Mouse (Mus musculus) urinary bladder, adult 18-20 months (tissue): Measurements from ENCODE around the gene Tm6sf2.

ENCODE experiments used
- DNase-seq, 2 experiments: peaks; one replicate each; pipeline ENCODE4 v3.0.0; 2022; ENCODE audit warnings: low spot score in 2 of 2, mixed read lengths in 2 of 2

The Tm6sf2 gene

GRCm38 (mm10) chr8:70089296-70089960 lies 16.7 kb downstream of the Tm6sf2 start:
- DNase-seq, result no peak

GRCm38 (mm10) chr8:70092786-70093185 lies 20.1 kb downstream of the Tm6sf2 start:
- no peak for DNase-seq

- DNase-seq, result no peak
These were observed 26.6 kb downstream of the Tm6sf2 start for GRCm38 (mm10) chr8:70099276-70099675.

GRCm38 (mm10) chr8:70100241-70100640 lies 27.5 kb downstream of the Tm6sf2 start:
- no peak for DNase-seq

DNA sequence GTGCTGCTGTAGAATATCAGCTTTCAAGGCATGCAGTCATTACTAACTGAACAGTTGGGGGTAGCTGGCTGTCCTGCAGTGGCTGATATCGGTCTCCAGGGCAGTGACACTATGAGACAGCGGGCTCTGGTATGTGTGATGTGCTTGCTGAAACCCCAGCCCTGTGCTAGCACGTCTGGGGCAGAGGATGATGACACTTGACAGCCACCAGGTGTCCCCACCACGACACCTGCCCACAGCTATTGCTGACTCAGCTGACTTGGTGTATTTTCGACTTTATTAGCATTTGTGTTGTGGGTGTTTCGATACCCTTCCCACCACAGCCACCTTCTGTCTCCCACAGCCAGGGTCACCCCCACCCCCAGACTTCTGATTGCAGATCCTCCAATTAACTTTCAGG lies 31.8 kb downstream of the Tm6sf2 start:
- DNase-seq, result no peak

DNA sequence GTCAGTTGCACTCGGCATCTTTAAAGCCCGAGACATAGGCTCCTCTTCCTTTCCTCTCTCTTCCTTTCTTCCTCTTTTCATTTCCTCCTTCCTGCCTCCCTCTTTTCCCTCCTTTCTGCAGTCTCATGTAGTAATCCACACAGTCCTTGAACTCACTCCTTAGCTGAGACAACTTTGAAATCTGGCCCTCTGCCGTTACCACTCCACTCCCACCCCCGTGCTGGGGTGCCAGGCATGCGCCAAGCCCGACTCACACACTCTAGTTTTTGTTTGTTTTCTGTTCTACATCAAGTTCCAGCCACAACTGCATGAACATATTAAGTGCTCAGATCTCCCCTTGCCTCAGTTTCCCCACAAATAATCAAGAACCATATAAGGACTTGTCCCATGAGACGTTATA lies 32.2 kb downstream of the Tm6sf2 start:
- no peak for DNase-seq

- DNase-seq, result no peak
These were observed 37.7 kb downstream of the Tm6sf2 start for GRCm38 (mm10) chr8:70110451-70110850.

DNA sequence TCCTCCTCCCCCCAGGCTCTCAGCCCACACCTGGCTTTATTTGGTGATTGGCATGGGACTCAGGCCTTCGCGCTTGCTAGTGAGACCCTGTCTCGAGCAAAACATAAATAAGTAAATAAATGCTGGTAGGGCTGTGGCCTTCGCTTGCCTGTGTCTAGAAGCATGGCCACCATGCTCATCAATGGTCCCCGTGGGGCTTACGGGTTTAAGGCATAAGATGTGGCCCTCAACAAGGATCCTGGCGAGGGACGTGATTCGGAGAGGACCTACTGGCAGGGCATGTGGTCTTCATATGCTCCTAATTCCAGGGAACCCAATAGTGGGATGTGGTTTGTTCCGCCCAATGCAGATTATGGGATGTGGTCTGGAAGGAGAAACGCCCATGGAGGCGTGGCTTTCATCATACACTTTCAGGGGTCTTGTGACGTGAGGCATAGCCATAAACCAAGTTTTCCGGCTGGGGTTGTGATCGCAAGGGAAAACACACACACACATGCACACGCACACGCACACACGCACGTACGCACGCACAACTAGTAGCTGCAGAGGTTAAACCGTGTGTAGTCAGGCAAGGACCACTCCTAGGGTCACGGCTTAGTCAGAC lies 38.6 kb downstream of the Tm6sf2 start:
- no peak for DNase-seq

GRCm38 (mm10) chr8:70112401-70113016 lies 39.8 kb downstream of the Tm6sf2 start:
- DNase-seq, result no peak

- DNase-seq, result no peak
These were observed 41.8 kb downstream of the Tm6sf2 start for GRCm38 (mm10) chr8:70114488-70114887.

DNA sequence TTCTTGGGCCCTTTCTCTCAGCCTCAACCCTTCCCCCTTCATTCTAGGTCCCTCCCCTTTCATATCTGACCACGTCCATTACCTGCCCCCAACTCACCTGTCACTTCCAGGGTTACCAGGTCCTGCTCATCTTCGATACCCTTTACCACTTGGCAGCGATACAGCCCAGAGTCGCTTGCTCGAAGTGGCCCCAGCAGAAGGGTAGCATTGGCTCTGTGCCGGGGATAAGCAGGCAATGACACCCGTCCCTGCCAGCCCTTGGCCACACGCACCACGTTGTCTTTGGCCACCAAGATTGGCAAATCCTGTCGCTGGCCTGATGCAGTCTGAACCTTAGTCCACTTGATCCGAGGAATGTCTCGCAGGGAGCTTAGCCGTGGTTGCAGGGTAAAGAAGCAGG lies 42.2 kb downstream of the Tm6sf2 start:
- DNase-seq, result no peak

DNA sequence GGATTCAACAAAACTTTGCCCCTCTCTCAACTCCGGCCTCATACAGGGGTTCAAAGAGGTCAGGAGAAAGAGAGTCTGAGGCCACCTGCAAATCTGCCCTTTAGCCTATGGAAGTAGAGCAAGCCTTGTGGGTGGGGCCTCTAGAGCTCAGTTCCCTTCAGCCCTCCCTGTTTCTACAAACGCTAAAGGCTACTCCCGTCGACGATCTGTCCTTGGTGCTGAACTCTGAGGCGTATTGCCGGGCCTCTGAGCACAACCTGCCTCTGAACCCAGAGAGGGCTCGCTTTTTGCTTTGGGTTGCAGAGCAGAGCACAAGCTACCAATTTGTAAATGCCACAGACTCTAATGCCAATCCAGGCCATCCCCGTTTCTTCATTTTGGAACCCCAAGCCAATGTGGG lies 44.9 kb downstream of the Tm6sf2 start:
- DNase-seq, result no peak

- no peak for DNase-seq
These were observed 46.3 kb downstream of the Tm6sf2 start for GRCm38 (mm10) chr8:70118726-70119700.

DNA sequence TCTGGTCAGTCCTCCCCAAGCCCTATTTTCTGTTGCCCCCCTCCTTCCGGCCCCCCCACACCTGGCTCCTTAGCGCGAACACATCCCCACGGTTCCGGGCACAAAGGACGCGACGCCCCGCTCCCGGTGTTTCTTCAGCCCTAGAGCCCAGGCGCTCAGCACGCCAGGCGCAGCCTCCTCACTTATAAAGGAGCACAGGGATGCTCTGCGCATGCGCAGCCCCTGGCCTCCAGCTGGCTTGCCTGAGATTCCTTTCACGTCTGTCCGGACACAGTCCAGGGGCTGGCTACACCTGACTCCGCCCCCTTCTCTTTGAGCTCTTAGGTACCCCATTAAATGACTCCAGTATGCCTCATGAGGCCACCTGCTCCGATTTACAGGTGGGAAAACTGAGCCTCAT lies 47.9 kb downstream of the Tm6sf2 start, which contains the start of gene Ncan:
Gene Ncan, minus strand, starts transcription at position 207 of the 400 bp plus-strand sequence.
- no peak for DNase-seq

DNA sequence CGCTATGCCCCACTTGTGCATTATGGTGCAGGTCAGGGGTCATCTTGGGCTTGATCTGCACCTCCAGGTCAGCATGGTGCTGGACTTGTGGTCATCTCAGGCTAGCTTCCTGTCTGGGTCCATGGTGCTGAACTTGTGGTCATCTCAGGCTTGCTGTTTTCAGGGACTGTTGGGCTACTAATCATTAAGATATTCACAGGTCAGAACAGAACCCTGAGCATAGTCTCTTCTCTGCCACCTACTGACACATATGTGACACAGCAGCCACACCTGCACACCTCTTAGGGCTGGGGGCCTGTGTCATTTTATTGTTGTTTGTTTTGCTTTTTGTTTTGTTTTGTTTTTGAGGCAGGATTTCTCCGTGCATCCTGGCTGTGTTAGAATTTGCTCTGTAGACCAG lies 50.1 kb downstream of the Tm6sf2 start:
- DNase-seq, result no peak

DNA sequence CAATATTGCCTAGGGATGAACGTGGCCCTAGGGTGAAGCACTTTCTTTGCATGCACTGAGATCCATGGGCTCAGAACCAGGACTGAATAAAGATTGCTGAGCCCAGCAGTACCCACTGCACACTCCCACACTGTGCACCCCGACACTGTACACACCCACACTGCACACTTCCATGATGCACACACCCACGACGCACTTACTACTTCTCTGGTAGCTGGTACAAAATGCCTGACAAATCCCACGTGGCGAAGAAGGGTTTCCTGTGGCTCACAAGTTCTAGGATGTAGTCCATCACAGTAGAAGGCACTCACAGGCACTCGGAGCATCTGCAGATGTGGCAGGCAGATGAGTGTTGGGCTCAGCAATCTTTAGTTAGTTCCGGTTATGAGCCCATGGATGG lies 52.3 kb downstream of the Tm6sf2 start:
- DNase-seq, result no peak

DNA sequence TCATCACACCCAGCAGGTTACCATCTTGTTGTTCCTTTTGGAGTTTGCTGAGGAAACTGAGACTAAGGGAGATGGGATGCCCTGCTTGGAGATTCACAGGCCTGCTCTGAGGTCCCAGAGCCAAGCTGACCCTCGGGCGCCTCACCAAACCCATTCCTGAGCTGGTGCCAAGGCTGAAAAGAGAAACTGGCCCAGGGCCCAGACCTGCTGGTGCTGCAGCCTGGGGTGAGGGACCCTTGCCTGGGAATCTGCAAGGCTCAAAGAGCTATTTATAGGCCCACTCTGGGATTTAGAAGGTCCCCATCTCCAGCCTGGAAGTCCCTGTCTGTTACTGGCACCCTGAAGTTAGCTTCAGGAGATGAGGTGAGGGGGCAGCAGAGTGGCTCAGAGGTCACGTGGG lies 55.7 kb downstream of the Tm6sf2 start:
- DNase-seq, result no peak

DNA sequence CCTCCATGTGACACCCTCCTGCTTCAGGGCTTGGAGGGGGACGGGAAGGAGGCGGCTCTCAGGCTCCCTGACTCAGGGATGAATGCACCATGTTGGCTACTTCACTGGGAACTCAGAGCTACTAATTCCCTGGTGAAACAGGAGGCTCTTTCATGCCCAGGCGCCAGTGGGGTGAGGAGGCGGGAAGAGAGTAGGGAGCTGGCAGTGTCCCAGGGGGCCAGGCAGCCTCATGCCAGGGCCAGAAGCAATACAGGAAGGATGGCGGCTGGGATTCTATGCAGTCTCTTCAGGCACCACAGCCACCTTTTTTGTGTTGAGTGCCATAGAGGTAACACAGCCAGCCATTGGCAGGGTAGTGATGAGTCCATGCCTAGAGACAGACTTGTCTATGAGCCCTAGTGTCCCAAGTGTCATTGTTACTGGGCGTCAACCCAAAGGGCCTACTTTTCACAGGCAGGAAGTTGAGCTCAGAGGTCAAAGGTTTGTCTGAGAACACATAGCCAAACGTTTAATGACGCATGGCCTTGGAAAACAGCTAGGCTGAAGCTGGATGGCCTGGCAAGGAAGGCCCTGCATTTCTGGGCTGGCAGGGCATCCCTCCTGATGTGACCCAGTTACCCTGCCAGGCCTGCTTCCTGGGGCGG lies 56.7 kb downstream of the Tm6sf2 start:
- DNase-seq, result no peak
